Mouse (Mus musculus): ENCODE data around the gene Gpr152.

Gene Gpr152

GRCm38 (mm10) chr19:4175368-4175947, 35.9 kb downstream of the Gpr152 start, which contains the start of gene Carns1:
Gene Carns1 (minus strand): TSS chr19:4175479.
- no peak for DNase-seq

- no peak for DNase-seq
Observed at GRCm38 (mm10) chr19:4180411-4180810, 40.8 kb downstream of the Gpr152 start.

- DNase-seq = peak; percentile 70
Observed at GRCm38 (mm10) chr19:4181892-4182291, 42.3 kb downstream of the Gpr152 start.

- DNase-seq = no peak
Observed at GRCm38 (mm10) chr19:4183689-4184088, 44.1 kb downstream of the Gpr152 start.

- DNase-seq = no peak
Observed at GRCm38 (mm10) chr19:4184976-4185975, 45.7 kb downstream of the Gpr152 start.

- DNase-seq = no peak
Observed at GRCm38 (mm10) chr19:4187303-4187702, 47.7 kb downstream of the Gpr152 start.

GRCm38 (mm10) chr19:4189051-4189620, 49.5 kb downstream of the Gpr152 start:
- no peak for DNase-seq

- no peak for DNase-seq
Observed at GRCm38 (mm10) chr19:4190831-4191334, 51.3 kb downstream of the Gpr152 start, which contains the start of gene Tbc1d10c. Gene Tbc1d10c (minus strand): TSS chr19:4191284.

GRCm38 (mm10) chr19:4191528-4192250, 52.1 kb downstream of the Gpr152 start, which contains the start of gene Ppp1ca:
Gene Ppp1ca (plus strand): TSS chr19:4192065.
- peak; percentile 98 for DNase-seq

GRCm38 (mm10) chr19:4192251-4192985, 52.8 kb downstream of the Gpr152 start:
- DNase-seq = no peak

- DNase-seq = no peak
Observed at GRCm38 (mm10) chr19:4193129-4193528, 53.5 kb downstream of the Gpr152 start.

- no peak for DNase-seq
Observed at GRCm38 (mm10) chr19:4194021-4194724, 54.6 kb downstream of the Gpr152 start.

GRCm38 (mm10) chr19:4194776-4195650, 55.4 kb downstream of the Gpr152 start:
- DNase-seq = no peak

All from right cerebral cortex, postnatal 4 days (tissue).